Mouse (Mus musculus): ENCODE data around the gene Gipc2. TPM values are rescaled to one million over a fixed set of nuclear protein-coding genes. Genes with fewer than 3 reads are reported as not detected.

Gipc2 gene
- total and polyA plus RNA-seq, 2 experiments from 2014 or later, result 12.8 to 13.0 TPM

- no peaks in the 10 kb centered on the region for H3K9me3 ChIP-seq (ENCODE audit: low read length)
- no peaks in the 10 kb centered on the region for H3K27me3 ChIP-seq (ENCODE audit: insufficient read depth, low read length)
- no peaks in the 10 kb centered on the region for H3K4me1 ChIP-seq (ENCODE audit: insufficient read depth, low read length)
- no peak overlapping the region for H3K27ac ChIP-seq (ENCODE audit: low read depth, low read length)
- DNase-seq (ENCODE audit: low spot score), result no peak
- no peaks in the 10 kb centered on the region for H3K36me3 ChIP-seq (ENCODE audit: insufficient read depth, low read length)
- no peak overlapping the region for H3K4me2 ChIP-seq (ENCODE audit: low read depth, low read length, poor library complexity, severe bottlenecking)
- WGBS, result 93% methylated on average over 8 of the region's 8 CpGs
- H3K4me3 ChIP-seq (ENCODE audit: low read depth, low read length), result no peak overlapping the region
- TF ChIP-seq CTCF (IDR thresholded peaks at IDR 0.05), result no peak
- no peak overlapping the region for H3K9ac ChIP-seq (replicated peaks; ENCODE audit: low read length, poor library complexity, severe bottlenecking)
- ATAC-seq (ENCODE audit: low FRiP score), result no peak
Measured at GRCm38 (mm10) chr3:152163320-152163719, 2.7 kb downstream of the Gipc2 start.

GRCm38 (mm10) chr3:152160607-152161006 is 5.4 kb downstream of the Gipc2 start:
- no peak for TF ChIP-seq CTCF (IDR thresholded peaks at IDR 0.05)
- no peak for ATAC-seq (ENCODE audit: low FRiP score)
- DNase-seq (ENCODE audit: low spot score), result no peak
- Histone ChIP-seq H3K4me2 (ENCODE audit: low read depth, low read length, poor library complexity, severe bottlenecking) (no peak overlapping the region), H3K27me3 (ENCODE audit: insufficient read depth, low read length) (no peaks in the 10 kb centered on the region), H3K36me3 (ENCODE audit: insufficient read depth, low read length) (no peaks in the 10 kb centered on the region), H3K9me3 (ENCODE audit: low read length) (no peaks in the 10 kb centered on the region), H3K9ac (replicated peaks; ENCODE audit: low read length, poor library complexity, severe bottlenecking) (no peak overlapping the region), H3K27ac (ENCODE audit: low read depth, low read length) (no peak overlapping the region), H3K4me3 (ENCODE audit: low read depth, low read length) (no peak overlapping the region), H3K4me1 (ENCODE audit: insufficient read depth, low read length) (no peaks in the 10 kb centered on the region)
- WGBS, result 67% methylated on average over 4 of the region's 4 CpGs

- H3K27me3 ChIP-seq (ENCODE audit: insufficient read depth, low read length), result no peaks in the 10 kb centered on the region
- DNase-seq (ENCODE audit: low spot score), result no peak
- H3K27ac ChIP-seq (ENCODE audit: low read depth, low read length), result no peak overlapping the region
- ATAC-seq (ENCODE audit: low FRiP score), result no peak
- no peak overlapping the region for H3K4me2 ChIP-seq (ENCODE audit: low read depth, low read length, poor library complexity, severe bottlenecking)
- no peak overlapping the region for H3K4me3 ChIP-seq (ENCODE audit: low read depth, low read length)
- H3K9me3 ChIP-seq (ENCODE audit: low read length), result no peaks in the 10 kb centered on the region
- H3K36me3 ChIP-seq (ENCODE audit: insufficient read depth, low read length), result no peaks in the 10 kb centered on the region
- H3K4me1 ChIP-seq (ENCODE audit: insufficient read depth, low read length), result no peaks in the 10 kb centered on the region
- no peak for TF ChIP-seq CTCF (IDR thresholded peaks at IDR 0.05)
- H3K9ac ChIP-seq (replicated peaks; ENCODE audit: low read length, poor library complexity, severe bottlenecking), result no peak overlapping the region
Measured at GRCm38 (mm10) chr3:152159321-152159720, 6.7 kb downstream of the Gipc2 start.

GRCm38 (mm10) chr3:152158344-152159291 is 7.4 kb downstream of the Gipc2 start:
- H3K9ac ChIP-seq (replicated peaks; ENCODE audit: low read length, poor library complexity, severe bottlenecking), result no peak overlapping the region

GRCm38 (mm10) chr3:152156816-152157496 is 9.1 kb downstream of the Gipc2 start:
- Histone ChIP-seq H3K27ac (ENCODE audit: low read depth, low read length) (no peak overlapping the region), H3K36me3 (ENCODE audit: insufficient read depth, low read length) (no peaks in the 10 kb centered on the region), H3K9me3 (ENCODE audit: low read length) (no peaks in the 10 kb centered on the region), H3K4me1 (ENCODE audit: insufficient read depth, low read length) (no peaks in the 10 kb centered on the region), H3K4me3 (ENCODE audit: low read depth, low read length) (no peak overlapping the region), H3K4me2 (ENCODE audit: low read depth, low read length, poor library complexity, severe bottlenecking) (no peak overlapping the region), H3K9ac (replicated peaks; ENCODE audit: low read length, poor library complexity, severe bottlenecking) (no peak overlapping the region), H3K27me3 (ENCODE audit: insufficient read depth, low read length) (no peaks in the 10 kb centered on the region)
- no peak for DNase-seq (ENCODE audit: low spot score)
- no peak for TF ChIP-seq CTCF (IDR thresholded peaks at IDR 0.05)
- 54% methylated on average over 23 of the region's 23 CpGs for WGBS
- no peak for ATAC-seq (ENCODE audit: low FRiP score)

More at GRCm38 (mm10) chr3:152158344-152159291, 7.4 kb downstream of the Gipc2 start:
- H3K36me3 ChIP-seq (ENCODE audit: insufficient read depth, low read length), result no peaks in the 10 kb centered on the region
- TF ChIP-seq CTCF (IDR thresholded peaks at IDR 0.05), result no peak
- no peaks in the 10 kb centered on the region for H3K4me1 ChIP-seq (ENCODE audit: insufficient read depth, low read length)
- 72% methylated on average over 9 of the region's 10 CpGs for WGBS
- no peak overlapping the region for H3K4me2 ChIP-seq (ENCODE audit: low read depth, low read length, poor library complexity, severe bottlenecking)
- no peak for ATAC-seq (ENCODE audit: low FRiP score)
- DNase-seq (ENCODE audit: low spot score), result peak; percentile 42
- H3K9me3 ChIP-seq (ENCODE audit: low read length), result no peaks in the 10 kb centered on the region
- no peak overlapping the region for H3K4me3 ChIP-seq (ENCODE audit: low read depth, low read length)
- no peaks in the 10 kb centered on the region for H3K27me3 ChIP-seq (ENCODE audit: insufficient read depth, low read length)
- H3K27ac ChIP-seq (ENCODE audit: low read depth, low read length), result no peak overlapping the region

Data from midbrain, postnatal 0 days (tissue).